Mouse (Mus musculus): ENCODE data around the gene Nck1. TPM values are rescaled to one million over a fixed set of nuclear protein-coding genes. Genes with fewer than 3 reads are reported as not detected.

Gene Nck1
- total RNA-seq (2021) = 41.9 and 52.0 TPM in 2 replicates
- long read RNA-seq, full-length matches to known transcripts = 20 of 25 reads
- long read RNA-seq, partial matches to known transcripts = 1 of 25 reads
- long read RNA-seq, other reads (novel, unspliced or antisense) = 4 of 25 reads

DNA sequence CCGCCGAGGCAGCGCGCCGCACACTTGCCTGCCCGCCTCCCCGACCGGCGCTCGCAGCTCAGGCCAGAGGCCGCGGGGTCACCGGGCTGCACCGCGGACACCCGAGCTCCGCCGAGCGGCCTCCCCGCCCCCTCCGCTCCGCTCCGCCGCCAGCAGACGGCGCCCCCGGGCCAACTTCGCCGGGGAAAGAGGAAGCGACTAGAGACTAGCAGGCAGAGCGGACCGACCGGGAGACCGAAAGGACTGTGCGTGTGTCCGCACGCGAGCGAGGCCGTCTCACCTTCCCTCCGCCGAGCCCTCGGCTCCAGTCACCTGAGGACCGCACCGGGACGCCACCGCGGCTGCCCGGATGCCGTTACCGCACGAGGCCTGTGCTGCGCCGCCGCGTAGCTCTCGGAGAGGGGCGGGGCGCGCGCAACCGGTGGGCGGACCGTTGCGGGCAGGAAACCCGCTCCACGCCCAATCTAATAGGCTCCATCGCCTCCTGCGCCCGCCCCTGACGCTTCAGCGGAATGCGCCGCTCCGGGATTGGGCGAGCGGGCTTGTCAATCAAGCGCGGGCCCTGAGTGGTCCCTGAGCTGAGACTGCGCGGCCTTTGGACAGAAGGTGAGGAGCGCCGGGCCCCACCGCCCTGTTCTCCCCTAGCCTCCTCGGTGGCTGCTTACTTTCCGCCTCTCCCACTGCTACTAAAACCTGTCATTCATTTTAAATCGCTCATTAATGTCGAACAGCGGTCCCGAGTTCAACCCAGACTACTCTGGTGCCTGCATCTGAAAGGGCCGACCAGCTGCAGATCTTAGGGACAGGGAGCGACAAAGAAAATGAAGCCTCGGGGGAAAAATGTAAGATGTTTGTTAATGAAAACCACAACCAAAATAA, at the start of gene Nck1:
Gene Nck1 (minus strand): TSS at position 420 of the 879 bp plus-strand sequence.
- DNase-seq = peak; percentile 99

DNA sequence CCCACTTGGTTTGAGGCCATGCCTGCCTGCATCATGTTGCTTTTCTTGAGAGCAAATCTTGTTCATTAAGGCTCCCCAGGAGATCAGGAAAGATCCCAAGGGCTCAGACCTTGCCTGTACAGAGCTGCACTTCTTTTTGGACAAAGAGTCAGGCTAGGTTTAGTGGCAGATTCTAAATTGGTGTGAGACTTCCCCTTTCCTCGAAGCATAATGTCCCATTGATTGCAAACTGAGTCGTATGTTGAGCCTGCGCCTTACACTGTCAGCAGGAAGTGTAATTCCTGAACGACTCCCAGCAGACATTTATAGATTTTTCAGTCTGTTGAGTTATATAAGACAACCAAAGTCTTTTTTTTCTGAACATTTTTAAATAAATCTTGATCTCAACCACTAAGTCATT, 44.5 kb upstream of the Nck1 start:
- no peak for DNase-seq

DNA sequence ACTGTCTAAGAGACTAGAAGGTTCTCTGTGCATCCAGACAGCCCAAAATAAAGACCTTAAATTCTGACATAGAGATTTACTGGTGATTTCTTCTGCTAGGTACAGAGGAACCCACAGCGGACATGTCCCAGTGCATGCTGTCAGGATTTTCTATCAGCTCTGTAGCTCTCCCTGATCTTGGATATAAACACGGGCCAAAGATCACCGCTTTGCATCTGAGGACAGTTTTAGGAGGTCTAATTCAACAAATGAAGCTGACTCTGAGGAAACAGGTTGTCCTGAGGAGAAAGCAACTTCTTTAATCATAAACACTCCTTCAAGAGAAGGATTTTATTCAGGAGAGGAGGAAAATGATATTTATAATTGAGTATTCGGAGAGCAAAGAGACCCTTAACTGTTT, 38.1 kb upstream of the Nck1 start:
- no peak for DNase-seq

DNA sequence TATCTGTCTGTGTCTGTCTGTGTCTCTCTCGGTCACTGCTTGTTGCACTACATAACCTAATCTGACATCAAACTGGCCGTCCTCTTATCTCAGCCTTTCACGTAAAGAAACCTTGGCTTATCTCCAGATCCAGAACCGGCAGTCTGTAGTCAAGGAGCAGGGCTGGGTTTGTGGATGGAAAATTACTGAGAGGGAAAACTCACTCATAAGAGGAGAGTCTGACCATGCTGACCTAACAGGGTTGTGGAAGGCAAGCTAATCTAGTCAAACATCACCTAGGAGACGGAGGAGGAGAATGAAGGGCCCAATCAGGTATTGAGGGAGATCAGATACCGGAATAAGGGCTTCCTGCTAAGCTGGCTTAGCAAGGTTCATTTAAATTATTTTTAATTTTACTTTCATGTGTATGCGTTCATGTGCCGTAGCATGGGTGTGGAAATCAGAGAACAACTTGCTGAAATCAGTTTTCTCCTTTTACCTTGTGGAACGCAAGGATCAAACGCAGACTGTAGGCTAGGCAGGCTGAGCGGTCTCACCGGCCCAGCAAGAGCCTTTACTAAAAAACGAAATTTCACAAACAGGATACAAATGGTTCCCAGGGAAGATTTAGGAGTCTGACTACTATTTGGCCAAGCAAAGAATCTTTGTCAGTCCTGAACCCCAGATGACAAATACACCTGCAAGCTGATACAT, 37.1 kb upstream of the Nck1 start:
- peak; percentile 3 for DNase-seq

DNA sequence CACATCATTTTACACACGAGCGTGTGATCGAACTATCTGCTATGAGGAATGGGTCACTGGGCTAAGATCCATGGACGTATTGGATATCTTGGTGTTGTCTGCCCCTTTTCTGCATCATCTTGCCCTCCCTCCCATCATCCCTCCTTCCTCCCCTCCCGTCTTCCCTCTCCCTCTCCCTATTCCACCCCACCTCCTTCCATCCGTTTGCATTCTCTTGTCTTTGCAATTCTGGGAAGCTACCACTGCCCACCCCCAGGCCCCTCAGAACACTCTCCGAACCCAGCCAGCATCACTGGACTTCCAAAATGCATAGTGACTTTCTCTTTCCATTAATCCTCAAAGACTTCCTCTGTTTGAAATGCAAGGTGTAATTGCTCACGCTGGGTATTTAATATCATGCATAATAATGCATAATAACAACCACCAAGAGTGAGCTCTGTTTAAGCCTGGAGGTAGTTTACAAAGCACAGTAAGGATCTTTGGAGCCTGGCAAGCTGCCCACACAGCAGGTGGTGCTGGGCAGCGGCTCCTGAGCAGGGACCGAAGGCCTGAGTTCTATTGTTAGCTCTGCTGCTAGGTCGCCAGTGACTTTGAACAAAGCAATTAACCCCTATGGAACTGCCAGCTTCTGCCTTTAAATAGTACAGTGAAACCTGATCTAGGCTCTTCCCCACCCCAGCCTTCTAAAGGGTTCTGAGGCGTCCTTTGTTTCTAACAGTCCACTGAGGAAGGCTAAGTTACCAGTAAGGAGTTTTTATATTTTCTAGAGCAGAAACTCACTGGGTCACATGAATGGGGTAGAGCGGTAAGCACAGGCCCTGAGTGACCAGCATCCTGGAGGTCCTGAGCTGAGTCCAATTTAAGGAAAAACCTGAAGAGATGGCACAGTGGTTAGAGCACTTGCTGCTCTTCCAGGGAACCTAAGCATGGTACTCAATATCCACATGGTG, 35.9 kb upstream of the Nck1 start:
- peak; percentile 38 for DNase-seq

DNA sequence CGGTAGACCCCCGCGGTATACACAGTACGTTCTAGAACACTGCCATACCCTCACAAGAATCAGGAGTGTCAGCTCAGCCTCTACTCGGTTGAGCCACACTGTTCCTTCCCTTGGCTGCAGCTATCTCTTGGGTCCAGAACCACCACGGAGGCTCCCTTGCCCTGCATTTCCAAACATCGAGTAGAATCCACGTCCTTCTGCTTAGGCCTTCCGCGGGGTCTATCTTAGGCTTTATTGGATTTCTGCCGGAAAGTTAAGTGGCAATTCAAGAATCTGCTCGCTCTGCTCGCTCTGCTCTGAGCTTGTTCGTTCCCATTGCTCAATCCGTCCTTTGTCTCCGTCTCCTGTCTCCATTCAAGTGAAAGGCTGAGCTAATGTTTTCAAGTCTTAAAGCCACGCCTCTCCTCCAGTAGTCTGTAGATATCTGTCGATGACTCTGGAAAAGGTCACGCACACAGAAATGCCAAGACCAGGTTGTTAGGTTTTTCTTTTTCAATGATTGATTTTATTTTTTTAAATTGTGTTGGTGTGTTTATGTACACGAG, 34.3 kb upstream of the Nck1 start:
- DNase-seq = no peak

DNA sequence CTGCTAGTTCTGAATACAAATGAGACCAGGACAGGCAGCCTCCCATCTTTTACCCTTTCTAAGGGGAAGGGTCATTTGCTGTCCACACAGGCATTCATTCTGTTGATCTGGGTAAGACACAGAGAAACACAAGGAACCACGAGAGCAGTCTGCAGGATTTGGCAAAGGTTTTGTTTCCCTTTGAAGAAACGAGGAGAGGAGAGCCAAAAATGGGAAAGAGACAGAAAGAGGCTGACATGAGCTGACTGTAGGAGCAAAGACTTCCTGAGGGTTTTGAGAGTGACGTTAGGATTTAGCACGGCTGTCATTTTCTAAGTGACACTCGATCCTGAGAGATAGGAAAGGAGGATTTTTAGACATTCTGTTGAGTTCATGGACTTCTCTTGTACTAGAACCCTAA, 28.0 kb upstream of the Nck1 start:
- no peak for DNase-seq

DNA sequence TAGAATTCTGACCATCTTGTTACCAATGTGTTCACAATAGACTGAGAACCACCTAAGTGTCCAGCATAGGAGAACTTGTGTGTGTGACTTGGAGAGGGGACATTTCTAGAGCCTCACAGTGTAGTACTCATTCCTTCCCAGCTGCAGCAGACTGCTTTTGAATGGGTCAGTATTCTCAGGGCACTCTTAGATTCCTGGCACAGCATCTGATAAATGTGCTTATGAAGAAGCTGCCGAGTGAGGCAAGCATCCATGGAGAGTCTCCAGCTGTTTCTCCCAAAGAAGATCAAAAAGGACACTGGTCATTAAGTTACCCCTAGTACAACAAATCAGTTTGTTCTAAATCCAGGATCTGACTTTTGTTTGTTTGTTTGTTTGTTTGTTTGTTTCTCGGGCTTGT, 27.4 kb upstream of the Nck1 start:
- DNase-seq = no peak

DNA sequence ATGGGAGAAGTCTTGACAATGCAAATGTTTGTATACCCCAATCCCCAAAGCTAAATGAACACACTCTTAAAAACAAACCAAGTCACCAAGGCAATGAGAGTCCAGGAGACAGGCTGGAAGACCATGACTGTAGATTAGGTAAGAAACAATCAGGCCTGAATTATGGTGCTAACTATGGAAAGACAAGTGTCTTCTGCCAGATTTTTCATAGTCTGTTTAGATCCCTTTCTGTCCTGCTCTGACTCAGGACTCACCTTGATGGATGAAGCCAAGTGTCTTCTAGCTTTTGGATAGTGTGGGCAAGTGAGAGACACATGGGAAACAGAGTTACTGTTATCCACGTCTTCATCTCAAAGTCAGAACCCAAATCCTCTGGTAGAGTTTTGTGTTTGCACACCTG, 25.6 kb upstream of the Nck1 start:
- DNase-seq = no peak

DNA sequence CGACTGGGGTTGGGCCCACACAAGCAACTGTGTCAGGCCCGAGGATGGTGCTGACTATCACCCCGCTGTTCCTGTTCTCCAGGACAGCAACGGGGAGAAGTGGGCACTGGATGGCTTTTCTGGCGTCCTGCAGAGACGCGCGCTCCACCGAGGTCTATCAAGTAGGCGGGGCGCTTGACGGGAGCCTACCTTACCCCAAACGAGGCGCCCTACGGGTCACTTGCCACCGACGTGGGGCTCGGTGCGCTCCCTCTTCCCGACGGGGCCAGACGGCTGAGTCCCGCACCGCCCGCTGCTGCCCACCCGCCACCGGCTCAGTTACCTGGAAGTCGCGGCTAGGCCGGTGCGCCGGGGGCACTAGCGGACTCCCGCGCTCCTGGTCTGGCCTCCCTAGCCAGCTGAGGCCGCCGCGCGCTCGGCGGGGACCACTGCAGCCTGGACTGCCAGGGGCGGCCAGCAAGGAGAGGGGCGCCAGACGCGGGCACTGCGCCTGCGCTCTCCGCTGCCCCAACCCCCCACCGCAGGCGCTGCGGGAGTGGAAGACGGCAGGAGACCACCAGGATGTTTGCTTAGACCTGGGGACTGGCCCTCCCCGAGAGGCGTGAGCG, 24.8 kb upstream of the Nck1 start, which contains the start of gene Slc35g2:
Gene Slc35g2 (minus strand): TSS at position 465 of the 608 bp plus-strand sequence.
- DNase-seq = peak; percentile 41

DNA sequence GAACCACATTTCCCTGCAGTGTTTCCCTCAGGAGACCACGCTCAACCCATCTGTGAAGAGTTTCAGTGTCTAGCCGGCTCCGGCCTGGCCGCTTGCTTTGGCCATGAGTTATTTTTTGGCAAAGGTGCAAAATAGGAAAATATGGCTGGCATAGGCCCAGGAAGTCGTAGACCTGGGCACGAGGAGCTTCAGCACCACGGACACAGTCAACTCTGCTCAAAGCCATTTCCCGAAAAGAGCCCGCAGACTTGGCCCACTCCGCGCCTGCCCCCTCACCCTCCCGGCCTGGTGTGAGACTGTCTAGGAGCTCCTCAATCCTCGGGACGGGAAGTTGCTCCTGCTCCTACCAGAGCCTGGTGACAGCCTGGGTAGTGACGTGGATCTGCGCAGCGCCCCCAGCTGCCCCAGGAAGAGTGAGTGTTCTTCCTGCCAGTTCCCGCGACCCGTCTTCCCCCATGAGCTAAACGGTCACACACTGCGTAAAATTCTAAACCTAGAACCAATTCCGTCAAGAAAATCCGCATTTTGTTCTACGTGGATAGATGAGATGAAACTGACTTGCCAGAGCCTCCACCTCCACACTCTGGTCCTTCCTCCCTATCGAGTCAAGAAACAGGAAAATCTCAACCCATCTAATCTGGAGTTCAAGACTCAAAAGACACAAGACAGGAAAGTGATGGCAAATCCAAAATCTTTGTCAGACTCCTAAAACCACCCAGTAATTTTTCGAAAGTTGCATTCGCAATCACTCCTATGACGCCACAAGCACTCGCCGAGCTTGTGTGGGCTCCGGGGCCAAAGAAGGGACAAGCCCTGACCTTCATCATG, 24.1 kb upstream of the Nck1 start:
- peak; percentile 60 for DNase-seq

DNA sequence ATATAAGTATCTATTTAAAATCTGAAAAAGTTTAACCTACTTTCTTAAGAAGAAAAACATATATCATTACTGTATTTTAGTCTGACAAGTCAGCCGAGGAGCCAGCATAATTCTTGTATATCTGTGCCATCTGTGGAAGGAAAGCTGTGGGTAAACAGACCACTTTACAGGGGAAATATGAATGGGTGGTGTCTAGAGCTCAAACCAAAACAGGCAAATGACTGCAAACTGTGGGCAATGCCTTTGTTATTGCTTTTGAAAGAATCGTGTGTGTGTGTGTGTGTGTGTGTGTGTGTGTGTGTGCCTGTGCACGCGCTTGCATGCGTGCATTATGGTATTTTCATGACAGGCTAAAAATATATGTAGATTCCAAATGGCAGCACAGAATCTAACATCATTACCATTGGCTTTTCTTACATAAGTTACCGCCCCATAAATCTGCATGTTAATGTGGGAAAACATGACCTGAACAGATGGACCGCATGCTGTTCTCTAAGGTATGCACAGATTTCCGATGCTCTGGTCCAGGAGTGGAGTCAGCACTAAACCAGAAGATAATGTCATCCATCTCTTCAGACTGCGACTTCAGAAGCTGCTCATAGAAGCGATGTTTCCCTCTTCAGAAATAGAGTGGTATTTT, 14.4 kb upstream of the Nck1 start:
- DNase-seq = no peak

DNA sequence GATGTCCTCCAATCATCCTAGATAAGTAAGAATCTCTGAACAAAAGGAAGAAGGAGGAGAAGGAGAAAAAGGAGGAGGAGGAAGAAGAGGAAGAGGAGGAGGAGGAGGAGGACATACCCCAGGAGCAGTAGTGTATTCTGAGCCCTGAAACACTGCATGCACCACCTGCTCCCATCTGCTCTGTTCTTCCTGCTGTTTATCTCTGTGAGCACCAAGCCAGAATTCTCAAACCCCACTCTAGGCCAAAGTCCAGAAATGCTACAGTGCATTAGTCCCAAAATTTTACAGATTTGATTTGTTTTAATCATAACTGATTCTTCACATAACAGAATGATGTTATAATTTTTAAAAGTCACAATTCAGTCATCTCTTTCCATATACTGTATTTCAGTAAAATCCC, 13.1 kb upstream of the Nck1 start:
- no peak for DNase-seq

DNA sequence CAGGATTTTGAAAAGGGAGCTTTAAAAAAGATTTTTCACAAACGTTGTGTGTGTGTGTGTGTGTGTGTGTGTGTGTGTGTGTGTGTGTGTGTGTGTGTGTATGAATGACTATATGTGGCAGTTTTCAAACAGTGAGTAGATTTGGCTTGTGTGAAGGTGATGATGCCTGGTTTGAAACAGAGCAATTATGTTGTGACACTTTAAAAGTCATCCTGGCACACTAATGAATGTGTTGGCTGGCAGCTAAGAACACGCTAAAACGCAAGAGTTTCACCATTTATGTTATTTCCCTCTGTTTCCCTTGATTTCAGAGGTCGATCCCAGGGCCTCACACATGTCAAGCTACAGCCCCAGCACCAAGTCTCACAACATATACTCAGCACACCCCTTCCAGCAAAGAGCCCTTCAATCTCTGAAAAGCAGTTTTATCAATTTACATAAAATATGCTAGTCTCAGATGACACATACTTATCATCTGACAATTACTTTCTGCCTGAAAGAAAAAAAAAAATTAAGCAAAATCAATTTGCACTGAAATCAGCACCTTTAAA, 12.2 kb upstream of the Nck1 start:
- no peak for DNase-seq

DNA sequence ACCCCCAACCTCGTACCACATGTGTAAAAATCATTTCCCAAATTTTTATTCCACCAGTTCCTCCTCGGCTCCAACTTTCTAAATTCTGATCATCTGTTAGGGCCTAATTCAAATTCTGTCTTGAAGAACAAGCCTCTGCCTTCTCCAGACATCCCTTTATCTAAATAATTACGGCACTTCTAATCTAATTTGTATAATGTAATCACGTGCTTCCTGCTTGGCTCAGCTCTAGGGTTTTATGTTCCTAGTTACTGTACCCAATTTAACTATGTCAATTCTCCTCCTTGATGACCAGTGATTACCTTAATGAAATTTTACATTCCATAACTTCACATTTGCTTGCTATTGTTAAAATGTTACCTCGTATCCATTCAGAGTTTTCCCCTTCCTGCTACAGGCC, 9.8 kb upstream of the Nck1 start:
- no peak for DNase-seq

DNA sequence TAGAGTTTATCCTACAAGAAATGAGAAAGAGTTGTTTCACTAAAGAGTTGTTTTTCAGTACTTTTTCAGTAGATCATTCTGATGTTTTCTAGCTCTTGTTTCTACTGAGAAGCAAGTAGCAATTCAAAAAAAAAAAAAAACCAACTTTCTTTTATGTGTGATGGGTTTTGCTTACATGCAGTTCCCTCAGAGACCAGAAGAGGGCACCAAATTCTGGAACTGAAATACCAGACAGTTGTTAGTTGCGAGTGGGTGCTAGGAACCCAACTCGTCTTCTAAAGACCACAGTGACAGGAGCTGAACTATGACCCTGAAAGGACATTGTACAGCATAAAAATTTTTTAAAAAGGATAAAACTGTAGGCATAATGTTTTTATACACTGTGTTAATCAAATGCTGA, 2.4 kb upstream of the Nck1 start:
- no peak for DNase-seq

DNA sequence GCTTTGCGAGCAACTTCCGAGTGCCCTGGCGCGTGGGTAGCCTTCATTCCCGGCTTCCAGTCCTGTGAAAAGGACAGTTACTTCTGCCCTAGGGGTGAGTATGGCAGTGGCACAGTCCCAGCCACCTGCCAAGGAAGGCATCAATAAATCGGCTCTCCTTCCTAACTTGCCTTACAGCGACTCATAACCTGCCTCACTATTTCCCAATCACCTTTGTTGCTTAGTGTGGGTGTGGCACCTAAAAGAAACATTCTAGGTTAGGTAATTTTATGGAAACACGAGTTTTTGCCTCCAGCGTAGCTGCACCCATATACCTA, 618 bp upstream of the Nck1 start:
- DNase-seq = peak; percentile 20

DNA sequence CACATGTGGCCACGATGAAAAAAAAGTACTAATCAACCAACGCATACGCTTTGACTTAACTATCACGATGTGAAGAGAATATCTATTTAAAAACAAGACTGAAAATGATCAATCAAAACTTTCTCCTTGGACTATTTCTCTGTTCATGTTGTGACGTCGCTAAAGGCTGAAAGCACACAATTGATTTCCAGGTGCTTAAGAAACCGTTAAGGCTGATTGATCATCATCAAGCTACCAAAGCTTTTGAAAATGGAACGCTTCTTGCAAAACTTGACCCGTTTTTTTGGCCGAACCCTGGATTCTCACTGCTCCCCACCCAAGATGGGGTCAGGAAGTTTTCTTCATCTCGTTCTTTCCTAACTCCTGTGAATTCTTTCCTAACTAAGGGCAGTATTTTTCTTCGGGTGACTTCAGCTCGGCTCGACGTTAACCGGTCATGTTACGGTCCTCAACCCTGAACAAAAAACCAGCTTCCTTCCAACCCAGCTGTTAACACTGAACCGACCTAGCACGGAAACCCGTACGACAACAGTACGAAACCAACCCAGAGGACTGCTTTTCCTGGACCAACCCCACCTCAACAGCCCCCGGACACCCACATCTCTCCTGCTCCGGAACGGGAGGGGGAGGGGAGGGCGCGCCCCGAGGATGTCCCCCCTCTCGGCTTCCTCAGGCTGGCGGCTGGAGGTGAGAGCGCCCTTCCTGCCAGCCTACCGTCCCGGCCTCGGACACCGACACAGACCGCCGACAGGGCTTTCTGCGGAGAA, 803 bp downstream of the Nck1 start:
- DNase-seq = no peak

DNA sequence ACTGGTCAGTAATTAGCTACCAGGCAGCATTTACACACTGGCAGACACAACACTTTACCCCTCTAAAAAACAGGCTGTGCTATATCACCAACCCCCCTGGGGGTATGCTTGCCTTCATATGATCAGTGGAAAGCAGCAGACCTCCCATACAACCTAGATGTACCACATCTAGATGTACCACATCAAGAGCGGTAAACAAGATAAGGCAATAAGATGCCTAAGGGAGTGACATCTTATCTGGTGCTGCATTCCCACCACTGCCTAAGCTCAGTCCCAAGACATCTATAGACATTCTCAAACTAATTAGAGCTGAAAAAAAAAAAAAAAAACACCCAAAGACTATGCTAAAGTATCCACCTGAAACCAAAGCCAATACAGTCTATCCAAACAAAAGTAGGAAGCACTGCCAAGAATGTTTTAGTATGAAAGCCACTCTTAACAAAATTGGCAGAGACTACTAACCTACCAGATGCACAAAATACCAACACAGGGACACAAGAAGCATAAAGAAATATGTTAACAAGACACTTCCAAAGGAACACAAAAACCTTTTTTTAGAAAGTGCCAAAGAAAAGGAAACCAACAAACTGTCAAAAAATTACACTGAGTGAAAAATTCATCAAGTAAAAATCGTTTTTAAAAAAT, 10.2 kb downstream of the Nck1 start:
- no peak for DNase-seq

Measured in adrenal gland, postnatal 25 days (tissue).